ENCODE assay signal across 8 mouse cellular contexts in the genomic region with DNA sequence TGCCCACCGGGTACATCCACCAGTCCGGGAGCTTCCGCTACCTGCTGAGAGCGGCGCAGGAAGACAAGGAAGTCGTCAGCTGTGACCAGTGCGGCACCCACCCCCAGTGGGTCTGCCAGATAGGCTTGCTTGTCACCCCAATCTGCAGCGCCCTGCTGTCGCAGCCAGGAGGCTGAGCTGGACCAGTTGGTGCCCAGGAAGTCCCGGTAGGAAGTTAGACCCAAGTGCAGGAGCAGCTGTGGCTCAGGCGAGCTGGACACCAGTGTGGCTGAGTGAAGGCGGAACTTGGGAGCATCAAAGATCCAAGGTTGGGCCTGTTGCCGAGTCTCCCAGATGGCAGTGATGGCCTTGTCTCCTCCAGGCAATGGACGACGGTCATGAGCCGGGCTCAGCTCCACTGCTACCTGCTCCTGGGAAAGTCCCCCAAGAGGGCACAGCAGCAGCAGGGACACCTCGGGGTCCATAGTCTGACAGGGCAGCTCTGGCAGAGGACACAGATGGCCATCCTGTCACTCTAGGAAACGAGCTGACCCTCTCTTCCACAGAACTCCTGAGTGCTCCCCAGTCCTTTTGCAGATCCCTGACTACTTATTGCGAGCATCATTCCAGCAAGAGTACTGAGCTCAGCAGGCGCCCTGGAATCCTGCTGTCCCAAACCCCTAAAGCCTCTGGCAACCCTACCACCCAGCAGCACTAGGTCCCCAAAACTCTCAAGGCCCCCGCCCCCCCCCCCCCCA. TPM values are rescaled to one million over a fixed set of nuclear protein-coding genes. Genes with fewer than 3 reads are reported as not detected.
DNase-seq lines count a peak whose midpoint lies in the region; ATAC-seq and TF ChIP-seq lines count a peak whose summit lies in the region.

No protein-coding gene starts in this region.

- DNase-seq in adrenal gland, adult 8-10 months, result peak; percentile 44
- DNase-seq in adrenal gland, adult 18-20 months (ENCODE audit: low spot score in 2 of 2), result no peak
- DNase-seq in spleen, adult 2 months (ENCODE audit: low read depth in 1 of 2, low spot score in 2 of 2), result no peak
- no peak for DNase-seq in spleen, postnatal 14 days (ENCODE audit: low spot score in 2 of 2)
- DNase-seq in hindbrain, embryonic 14.5 days (ENCODE audit: low spot score), result no peak
- no peak for DNase-seq in midbrain, embryonic 14.5 days
- DNase-seq in right cerebral cortex, postnatal 36 days (ENCODE audit: low spot score in 2 of 2), result no peak
- DNase-seq in right cerebral cortex, postnatal 25 days, result no peak

- no peak for TF ChIP-seq POLR2A in spleen, adult 2 months (IDR thresholded peaks at IDR 0.05; ENCODE audit: low read depth, low read length)

- no peaks in the 10 kb centered on the region for H3K27me3 ChIP-seq in spleen, adult 2 months (ENCODE audit: control insufficient read depth, insufficient read depth, low read length)
- H3K27me3 ChIP-seq in hindbrain, embryonic 14.5 days (ENCODE audit: control insufficient read depth, insufficient read depth, low read length), result no peaks in the 10 kb centered on the region
- no peaks in the 10 kb centered on the region for H3K27me3 ChIP-seq in midbrain, embryonic 14.5 days (ENCODE audit: control insufficient read depth, insufficient read depth, low read length)

- H3K4me2 ChIP-seq in hindbrain, embryonic 14.5 days (replicated peaks), result peak overlapping the region; percentile 68
- peak overlapping the region; percentile 87 for H3K4me2 ChIP-seq in midbrain, embryonic 14.5 days (ENCODE audit: low read length)

- TF ChIP-seq CTCF in spleen, adult 2 months (IDR thresholded peaks at IDR 0.05; ENCODE audit: extremely low read depth, insufficient read depth, insufficient read length, insufficient replicate concordance), result no peak

- H3K9me3 ChIP-seq in hindbrain, embryonic 14.5 days (ENCODE audit: control insufficient read depth, low read length), result no peaks in the 10 kb centered on the region
- no peaks in the 10 kb centered on the region for H3K9me3 ChIP-seq in midbrain, embryonic 14.5 days (ENCODE audit: control insufficient read depth, low read length)

- H3K4me3 ChIP-seq in spleen, adult 2 months (ENCODE audit: extremely low read depth, insufficient read depth, insufficient read length), result peak overlapping the region; percentile 62
- H3K4me3 ChIP-seq in hindbrain, embryonic 14.5 days (replicated peaks; ENCODE audit: low read length), result peak overlapping the region; percentile 59
- H3K4me3 ChIP-seq in midbrain, embryonic 14.5 days (replicated peaks; ENCODE audit: low read depth, low read length), result peak overlapping the region; percentile 63

- H3K9ac ChIP-seq in hindbrain, embryonic 14.5 days, result peak overlapping the region; percentile 74
- peak overlapping the region; percentile 73 for H3K9ac ChIP-seq in midbrain, embryonic 14.5 days (replicated peaks; ENCODE audit: low read length)

- ATAC-seq in hindbrain, embryonic 14.5 days (ENCODE audit: low FRiP score), result no peak
- ATAC-seq in midbrain, embryonic 14.5 days (ENCODE audit: low FRiP score, low TSS enrichment), result no peak

- 55% methylated on average over 20 of the region's 21 CpGs for WGBS in spleen, adult 2 months
- WGBS in hindbrain, embryonic 14.5 days, result 52% methylated on average over 21 of the region's 21 CpGs
- WGBS in midbrain, embryonic 14.5 days, result 48% methylated on average over 21 of the region's 21 CpGs

- H3K36me3 ChIP-seq in spleen, adult 2 months (ENCODE audit: control insufficient read depth, insufficient read depth, low read length), result peaks cover 18% of the 10 kb centered on the region
- peaks cover 21% of the 10 kb centered on the region for H3K36me3 ChIP-seq in hindbrain, embryonic 14.5 days (replicated peaks; ENCODE audit: control insufficient read depth, insufficient read depth)
- peaks cover 22% of the 10 kb centered on the region for H3K36me3 ChIP-seq in midbrain, embryonic 14.5 days (ENCODE audit: control insufficient read depth, insufficient read depth, low read length)

- peaks cover 20% of the 10 kb centered on the region for H3K4me1 ChIP-seq in spleen, adult 2 months (ENCODE audit: control insufficient read depth, insufficient read depth, insufficient read length)
- peaks cover 22% of the 10 kb centered on the region for H3K4me1 ChIP-seq in hindbrain, embryonic 14.5 days (replicated peaks; ENCODE audit: control insufficient read depth, insufficient read depth, low read length)
- H3K4me1 ChIP-seq in midbrain, embryonic 14.5 days (ENCODE audit: control insufficient read depth, insufficient read depth, low read length), result peaks cover 34% of the 10 kb centered on the region

- H3K27ac ChIP-seq in spleen, adult 2 months (ENCODE audit: insufficient read depth, low read length), result no peak overlapping the region; the same call in 1 of the 2 replicates
- no peak overlapping the region for H3K27ac ChIP-seq in hindbrain, embryonic 14.5 days
- H3K27ac ChIP-seq in midbrain, embryonic 14.5 days (replicated peaks; ENCODE audit: low read depth, low read length), result 0 out of 2 replicates have a peak overlapping the region, but pooled peaks have one; percentile 67

RNA-seq across cellular contexts. Expression of a gene that starts 0.5 kb away (rescaled TPM):
- total RNA-seq in adrenal gland, adult 8-10 months (2022), result 10 to 100 TPM; 36.6 to 56.0 (median 48.7) TPM
- total RNA-seq in adrenal gland, adult 18-20 months (2021), result 10 to 100 TPM; 21.5 to 24.7 TPM
- 19.4 and 26.5 TPM in 2 replicates for polyA plus RNA-seq in spleen, adult 2 months (2012; rRNA removed)
- 18.0 and 19.0 TPM in 2 replicates for polyA plus RNA-seq in hindbrain, embryonic 14.5 days (2014; fragmentation: Nextera tagmentation; extraction: Ambion mirVana)
- polyA plus RNA-seq in midbrain, embryonic 14.5 days (2014; fragmentation: Nextera tagmentation; extraction: Ambion mirVana), result 19.4 and 20.2 TPM in 2 replicates

RNA-seq across cellular contexts. Expression of a gene that starts 0.5 kb away (rescaled TPM):
- total RNA-seq in adrenal gland, adult 8-10 months (2022), result 10 to 100 TPM; 11.0 to 18.6 (median 15.0) TPM
- total RNA-seq in adrenal gland, adult 18-20 months (2021), result 10 to 100 TPM; 11.4 to 15.4 TPM
- 4.7 and 6.4 TPM in 2 replicates for polyA plus RNA-seq in spleen, adult 2 months (2012; rRNA removed)
- 17.8 and 19.8 TPM in 2 replicates for polyA plus RNA-seq in hindbrain, embryonic 14.5 days (2014; fragmentation: Nextera tagmentation; extraction: Ambion mirVana)
- polyA plus RNA-seq in midbrain, embryonic 14.5 days (2014; fragmentation: Nextera tagmentation; extraction: Ambion mirVana), result 18.6 and 20.0 TPM in 2 replicates

RNA-seq across cellular contexts. Expression of a gene that starts 3.1 kb away (rescaled TPM):
- total RNA-seq in adrenal gland, adult 8-10 months (2022), result 10 to 100 TPM; 38.4 to 55.9 (median 43.3) TPM
- 10 to 100 TPM; 43.4 to 50.0 TPM for total RNA-seq in adrenal gland, adult 18-20 months (2021)
- 24.1 and 25.3 TPM in 2 replicates for polyA plus RNA-seq in spleen, adult 2 months (2012; rRNA removed)
- 22.8 and 23.7 TPM in 2 replicates for polyA plus RNA-seq in hindbrain, embryonic 14.5 days (2014; fragmentation: Nextera tagmentation; extraction: Ambion mirVana)
- polyA plus RNA-seq in midbrain, embryonic 14.5 days (2014; fragmentation: Nextera tagmentation; extraction: Ambion mirVana), result 23.1 and 26.7 TPM in 2 replicates

RNA-seq across cellular contexts. Expression of a gene that starts 8.0 kb away (rescaled TPM):
- total RNA-seq in adrenal gland, adult 8-10 months (2022), result 100 to 1,000 TPM in 1 of 4 experiments, 10 to 100 TPM in 3; 86.5 to 119 (median 95.7) TPM
- total RNA-seq in adrenal gland, adult 18-20 months (2021), result 100 to 1,000 TPM in 1 of 2 experiments, 10 to 100 TPM in 1; 84.3 to 164 TPM
- 20.7 and 23.9 TPM in 2 replicates for polyA plus RNA-seq in spleen, adult 2 months (2012; rRNA removed)
- polyA plus RNA-seq in hindbrain, embryonic 14.5 days (2014; fragmentation: Nextera tagmentation; extraction: Ambion mirVana), result 54.8 and 57.6 TPM in 2 replicates
- polyA plus RNA-seq in midbrain, embryonic 14.5 days (2014; fragmentation: Nextera tagmentation; extraction: Ambion mirVana), result 33.1 and 47.3 TPM in 2 replicates

RNA-seq across cellular contexts. Expression of a gene that starts 15.1 kb away (rescaled TPM):
- total RNA-seq in adrenal gland, adult 8-10 months (2022), result 100 to 1,000 TPM in 2 of 4 experiments, 10 to 100 TPM in 2; 62.4 to 165 (median 91.8) TPM
- total RNA-seq in adrenal gland, adult 18-20 months (2021), result 100 to 1,000 TPM in 1 of 2 experiments, 10 to 100 TPM in 1; 86.9 to 104 TPM
- 22.1 and 26.2 TPM in 2 replicates for polyA plus RNA-seq in spleen, adult 2 months (2012; rRNA removed)
- polyA plus RNA-seq in hindbrain, embryonic 14.5 days (2014; fragmentation: Nextera tagmentation; extraction: Ambion mirVana), result 99.2 and 101 TPM in 2 replicates
- polyA plus RNA-seq in midbrain, embryonic 14.5 days (2014; fragmentation: Nextera tagmentation; extraction: Ambion mirVana), result 73.8 and 86.9 TPM in 2 replicates
